Mouse (Mus musculus): Measurements from ENCODE around the gene Gm20809.
"Not testable (repeated sequence)": the region's sequence is repeated elsewhere in the genome, so short reads cannot be mapped to it uniquely, and the experiment has no call there.

Gm20809 gene

GRCm38 (mm10) chrY:24454757-24455156 lies at the start of gene Gm20809:
TSS of gene Gm20809 (plus strand) at chrY:24455057.
- not testable (repeated sequence) for DNase-seq (ENCODE audit: low read depth, low spot score)

Data from ES-CJ7 (cell line).